Mouse (Mus musculus) v-Abl transformed pro-B cells (cell line): Measurements from ENCODE around the gene Wdfy2.
"Not testable (repeated sequence)": the region's sequence is repeated elsewhere in the genome, so short reads cannot be mapped to it uniquely, and the experiment has no call there.

Experiments
- in situ Hi-C, 2 experiments: fragments of 400-800 bp; cut with MboI; formaldehyde crosslinking; loops; one replicate each; pipeline ENCODE4 v1.15.1; 2025; ENCODE audit not compliant: unreplicated experiment in 2 of 2

The Wdfy2 gene

DNA sequence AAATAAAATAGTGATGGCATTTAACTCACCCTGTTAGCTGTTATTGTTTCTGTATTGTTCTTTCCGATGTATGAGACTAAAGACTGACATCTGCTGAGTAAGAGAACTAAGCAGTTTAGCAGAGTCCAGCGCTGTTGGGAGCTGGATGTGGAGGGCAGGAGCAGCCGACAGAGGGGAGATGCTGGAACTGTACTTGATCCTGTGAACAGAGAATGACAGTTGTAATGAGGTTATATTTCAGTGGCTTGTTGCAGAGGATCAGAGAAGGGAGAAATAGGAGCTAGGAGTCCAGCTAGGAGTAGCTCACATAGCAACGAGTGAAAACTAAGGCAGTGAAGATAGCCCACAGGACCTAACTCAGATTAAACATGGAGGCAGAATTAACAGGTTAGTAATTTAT, 36.3 kb downstream of the Wdfy2 start:
- in situ Hi-C loops = no loop called here

DNA sequence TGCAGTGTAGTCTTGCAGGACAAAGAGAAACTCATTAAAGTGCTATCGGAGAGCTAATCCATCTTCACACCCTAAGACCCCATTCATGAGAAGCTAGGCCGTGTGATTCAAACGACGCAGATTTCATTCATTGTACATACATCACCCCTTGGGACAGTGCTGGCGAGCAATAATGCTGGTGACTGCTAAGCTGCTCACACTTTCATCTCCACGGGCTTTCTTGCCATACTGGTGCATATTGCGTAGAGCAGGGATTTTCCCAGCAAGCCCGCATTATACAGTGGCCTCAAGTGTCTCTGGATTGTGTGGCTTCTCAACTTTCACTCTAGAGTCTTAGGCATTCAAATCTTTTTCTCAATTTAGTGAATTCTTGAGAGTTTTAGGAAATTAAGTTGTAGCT, 36.9 kb downstream of the Wdfy2 start:
- in situ Hi-C loops = no loop called here

DNA sequence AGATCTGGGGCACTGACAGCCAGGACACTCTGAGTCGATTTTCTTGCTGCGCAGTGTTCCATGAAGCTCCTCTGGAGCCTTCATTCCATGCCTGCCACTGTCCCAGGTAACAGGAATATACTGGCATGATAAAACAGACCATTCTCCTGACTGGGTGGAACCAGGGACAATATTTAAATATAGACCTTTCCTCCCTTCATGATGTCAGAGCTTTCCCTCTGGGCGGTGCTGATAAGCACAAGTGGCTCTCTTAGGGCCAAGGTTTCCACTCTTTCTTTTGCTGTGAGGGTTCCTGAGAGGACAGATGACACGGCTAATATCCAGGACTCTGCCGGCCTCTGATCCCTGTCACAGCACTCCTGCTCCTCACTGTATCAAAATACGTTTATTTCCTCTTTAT, 40.6 kb downstream of the Wdfy2 start:
- in situ Hi-C loops = no loop called here

DNA sequence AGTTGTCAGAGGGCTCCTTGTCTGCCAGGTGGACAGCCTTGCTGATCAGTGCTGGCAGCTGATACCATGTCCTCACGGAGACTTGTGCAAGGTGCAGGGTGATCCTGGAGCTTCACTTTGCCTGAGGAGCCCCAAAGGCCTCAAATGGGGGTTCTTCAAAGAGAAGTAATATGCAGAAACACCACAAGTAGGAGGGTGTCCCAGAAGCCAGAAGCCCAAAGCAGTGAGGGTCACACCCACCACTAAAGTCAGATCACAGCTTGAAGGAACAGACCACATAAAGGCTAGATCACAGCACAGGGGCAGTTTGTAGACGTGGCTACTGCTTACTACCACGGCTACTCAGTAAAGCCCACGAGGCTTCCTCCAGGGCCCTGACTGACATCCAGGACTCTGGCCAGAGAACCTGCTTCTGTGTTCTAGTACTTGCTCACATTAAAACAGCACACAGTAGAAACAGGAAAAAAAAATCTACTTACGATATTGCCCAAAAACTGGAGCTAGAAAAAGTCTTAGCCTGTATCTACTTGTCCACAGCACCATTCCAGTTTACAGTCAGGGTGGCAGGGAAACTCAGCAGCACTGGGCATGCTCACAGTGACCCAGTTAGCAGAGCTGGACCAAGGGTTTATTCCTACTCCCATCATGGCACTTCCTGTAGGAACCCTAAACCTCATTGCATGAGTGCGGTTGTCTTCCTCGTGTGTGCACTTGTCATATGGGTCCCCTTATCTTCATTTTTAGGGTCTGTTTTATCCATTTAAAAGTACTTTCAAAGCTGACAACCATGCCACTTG, 41.4 kb downstream of the Wdfy2 start:
- in situ Hi-C loops = no loop called here

DNA sequence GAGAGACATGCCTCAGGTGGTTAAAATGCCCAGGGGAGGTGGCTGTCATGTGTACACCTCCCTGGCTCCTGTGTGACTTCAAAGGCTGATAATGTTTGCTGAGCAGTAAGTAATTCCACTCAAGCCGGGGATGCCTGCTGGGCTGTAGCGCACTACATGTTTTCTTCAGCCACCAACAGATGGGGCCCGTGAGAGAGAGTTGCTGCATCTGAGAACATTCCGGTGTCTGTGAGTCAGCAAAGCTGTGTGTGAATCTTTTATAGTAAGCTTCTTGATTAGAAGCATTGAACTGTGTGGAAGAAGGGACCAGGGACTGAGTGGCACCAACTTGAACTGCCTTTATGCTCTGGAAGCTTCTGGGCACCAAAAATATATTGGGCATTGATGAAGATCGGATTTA, 42.0 kb downstream of the Wdfy2 start:
- in situ Hi-C loops = no loop called here

DNA sequence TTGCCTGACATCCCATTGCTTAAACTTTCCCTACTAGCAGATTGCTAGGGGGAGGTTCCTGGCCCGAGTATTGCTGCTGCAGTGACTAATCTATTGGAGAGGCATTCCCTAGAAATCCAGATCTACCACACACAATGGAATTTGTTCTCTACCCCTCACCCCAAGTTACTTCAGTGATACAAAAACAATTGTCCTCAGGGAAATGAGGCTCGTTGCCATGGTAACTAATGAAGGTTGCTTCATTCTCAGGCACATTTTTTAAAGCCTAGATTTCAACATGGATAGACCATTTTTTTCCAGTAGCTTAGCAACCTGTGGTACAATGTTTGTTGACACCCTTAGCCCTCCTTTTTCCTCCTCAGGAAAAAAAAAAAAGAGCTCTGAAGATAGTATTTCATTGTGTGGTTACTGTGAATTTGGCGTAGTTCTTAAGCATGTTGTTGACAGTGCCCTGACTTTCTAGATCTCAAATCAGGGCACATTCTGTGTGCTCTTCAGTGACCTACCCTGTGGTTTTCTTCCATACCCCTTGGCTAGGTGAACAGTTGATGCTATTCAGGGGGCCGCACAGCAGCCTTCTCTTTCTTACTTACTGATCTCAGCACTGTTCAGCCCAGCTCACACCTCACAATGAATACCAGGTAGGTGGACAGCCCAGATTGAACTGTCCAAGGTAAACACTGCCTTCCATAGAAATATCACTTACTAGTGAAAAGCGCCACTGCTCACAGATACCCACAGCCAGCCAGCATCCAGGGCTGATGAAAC, 42.8 kb downstream of the Wdfy2 start:
- in situ Hi-C loops = no loop called here

DNA sequence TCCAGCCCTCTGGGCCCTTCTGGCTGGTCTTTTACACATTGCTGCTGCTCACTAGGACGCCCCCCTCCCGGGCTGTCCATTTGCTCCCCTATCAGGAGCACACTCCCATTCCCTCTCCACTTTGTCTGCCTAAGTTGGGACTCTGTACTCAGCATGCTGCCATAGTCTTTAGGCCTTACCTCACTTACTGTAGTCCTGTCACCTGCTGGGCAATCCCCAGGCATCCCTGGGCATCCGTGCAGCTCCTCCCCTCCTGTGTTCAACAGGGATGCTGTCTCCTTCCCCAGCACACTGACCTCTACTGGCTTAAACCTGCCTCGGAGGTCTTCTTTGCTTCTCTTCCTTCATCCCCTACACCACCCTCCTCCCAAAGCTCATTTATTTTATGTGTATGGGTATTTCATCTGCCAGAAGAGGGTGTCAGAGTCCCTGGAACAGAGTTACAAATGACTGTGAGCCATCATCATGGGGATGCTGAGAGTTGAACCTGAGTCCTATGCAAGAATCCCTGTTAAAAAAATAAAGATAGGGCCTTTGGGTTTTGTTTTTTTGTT, 44.7 kb downstream of the Wdfy2 start:
- in situ Hi-C loops = no loop called here

DNA sequence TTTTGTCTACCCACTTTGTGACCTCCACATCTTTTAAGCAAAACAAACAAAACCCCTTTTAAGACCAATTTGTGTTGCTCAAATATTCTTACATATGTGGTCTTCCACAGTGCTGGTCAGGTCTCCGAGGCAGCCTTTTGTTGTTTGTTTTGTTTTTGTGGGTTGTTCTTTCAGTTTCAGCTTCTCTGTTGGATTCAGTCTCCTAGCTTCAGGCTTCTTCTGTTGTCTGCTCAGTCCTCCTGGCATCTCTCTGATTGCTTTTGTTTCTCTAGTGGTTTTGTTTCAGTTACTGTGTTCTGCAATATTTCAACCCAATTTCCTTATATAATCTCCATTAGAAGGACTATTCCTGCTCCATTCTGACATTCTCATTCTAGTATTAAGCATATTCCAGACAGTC, 46.1 kb downstream of the Wdfy2 start:
- in situ Hi-C loops = no loop called here

DNA sequence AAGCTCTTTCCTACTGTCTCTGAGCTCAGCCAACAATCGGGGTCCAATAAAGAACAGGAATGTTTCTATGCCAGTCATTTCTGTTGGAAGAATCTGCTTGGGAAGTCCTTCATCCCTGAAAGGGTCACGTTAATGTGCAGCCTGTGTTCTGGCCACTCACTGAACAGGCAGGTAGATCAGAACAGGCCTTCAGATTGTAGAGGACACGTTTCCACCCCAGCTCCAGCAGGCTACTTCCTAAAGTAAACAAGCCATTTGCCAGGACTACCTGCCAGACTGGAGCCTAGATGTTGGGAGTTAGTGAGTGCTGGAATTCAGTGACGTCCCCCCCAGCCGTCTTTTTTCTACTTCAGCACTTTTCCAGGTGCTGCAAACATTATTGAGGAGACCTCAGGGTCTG, 46.7 kb downstream of the Wdfy2 start:
- in situ Hi-C loops = no loop called here

DNA sequence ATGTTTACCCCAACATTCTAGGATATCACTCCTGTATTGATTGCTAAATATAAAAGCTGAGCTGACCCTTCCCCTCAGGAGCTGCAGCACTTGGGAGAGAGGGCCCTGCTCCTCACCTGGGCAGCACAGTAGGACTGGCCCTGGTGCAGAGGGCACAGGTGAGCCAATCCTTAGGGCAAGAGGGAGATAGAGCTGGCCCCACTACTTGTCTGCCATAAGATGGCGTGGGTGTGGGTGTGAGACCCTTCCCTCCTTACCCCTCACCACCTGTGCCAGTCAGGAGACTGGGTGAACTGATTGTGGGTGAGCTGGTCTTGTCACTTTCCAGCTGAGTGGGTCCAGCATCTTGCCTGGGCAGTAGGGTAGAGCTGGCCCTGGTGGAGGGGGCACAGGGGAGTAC, 47.2 kb downstream of the Wdfy2 start:
- in situ Hi-C loops = no loop called here

DNA sequence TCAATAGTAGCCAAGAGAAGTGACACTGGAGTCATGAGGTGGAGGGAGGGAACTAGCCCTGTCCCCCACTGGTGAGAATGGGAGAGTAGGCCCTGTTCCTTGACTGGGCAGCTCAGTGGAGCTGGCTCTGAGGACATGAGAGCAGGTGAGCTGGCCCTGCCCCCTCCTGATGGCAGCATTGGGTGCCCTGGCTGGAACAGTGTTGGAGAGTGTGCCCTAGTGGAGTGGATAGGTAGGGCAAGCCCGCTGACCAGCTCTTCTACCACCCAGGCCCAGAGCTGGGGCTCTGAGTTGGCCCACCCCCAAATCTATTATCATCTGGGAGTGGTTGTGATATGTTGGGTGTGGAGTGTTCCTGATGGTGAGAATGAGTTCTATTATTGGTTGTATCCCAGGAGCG, 47.7 kb downstream of the Wdfy2 start:
- in situ Hi-C loops = no loop called here

DNA sequence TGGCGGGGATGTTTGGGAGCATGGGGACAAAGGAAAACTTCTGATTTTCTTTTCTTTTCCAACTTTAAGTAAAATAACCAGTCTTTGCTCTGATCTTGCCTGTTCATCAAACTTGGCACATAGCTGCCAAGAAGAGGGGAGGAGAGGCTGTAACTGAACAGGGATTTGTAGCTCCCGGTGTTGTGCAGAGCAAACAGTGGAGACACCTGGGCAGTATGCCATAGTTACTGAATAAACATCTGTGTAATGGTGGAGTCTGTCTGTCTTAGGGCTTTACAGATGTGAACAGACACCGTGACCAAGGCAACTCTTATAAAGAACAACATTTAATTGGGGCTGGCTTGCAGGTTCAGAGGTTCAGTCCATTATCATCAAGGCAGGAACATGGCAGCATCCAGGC, 53.9 kb downstream of the Wdfy2 start:
- in situ Hi-C loops = no loop called here

DNA sequence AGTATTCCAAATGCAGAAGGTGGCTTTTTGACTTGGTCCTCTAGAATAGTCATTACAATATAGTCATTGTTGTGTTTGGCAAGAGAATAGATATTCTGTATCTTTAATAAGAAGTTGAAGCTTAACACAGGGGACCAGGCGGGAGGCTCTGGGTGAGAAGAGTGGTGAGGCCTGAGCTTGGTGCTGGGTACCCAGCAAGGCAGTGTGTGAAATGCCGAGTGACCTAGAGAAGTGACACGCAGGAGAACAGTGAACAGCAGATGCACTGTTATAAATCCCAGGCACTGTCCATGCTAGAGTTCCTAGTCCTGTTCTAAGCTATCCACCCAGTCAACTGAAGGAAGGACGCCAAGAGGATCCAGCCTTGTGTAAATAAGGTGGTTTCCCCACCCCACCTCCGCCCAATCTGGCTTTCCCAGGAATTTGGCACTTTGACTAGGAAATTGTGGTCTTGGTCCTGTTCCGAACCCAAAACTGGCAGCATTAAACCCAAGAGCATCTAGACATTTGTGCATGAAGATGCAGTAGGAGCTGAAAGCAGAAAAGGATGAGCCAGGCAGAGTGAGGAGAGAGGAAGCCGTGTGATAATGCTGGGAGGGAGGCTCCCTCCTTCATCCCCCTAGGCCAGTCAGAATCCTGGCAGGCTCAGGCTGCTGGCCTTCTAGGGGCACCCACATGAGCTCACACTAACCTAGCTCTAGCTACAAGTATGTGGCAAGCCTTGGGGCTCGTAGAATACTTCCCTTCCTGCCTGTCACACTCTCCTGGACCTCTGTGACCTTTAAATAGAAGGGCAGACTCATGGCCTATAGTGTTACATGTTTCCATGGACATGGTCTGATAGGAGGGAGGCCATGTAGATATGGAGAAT, 55.5 kb downstream of the Wdfy2 start:
- in situ Hi-C loops = no loop called here

DNA sequence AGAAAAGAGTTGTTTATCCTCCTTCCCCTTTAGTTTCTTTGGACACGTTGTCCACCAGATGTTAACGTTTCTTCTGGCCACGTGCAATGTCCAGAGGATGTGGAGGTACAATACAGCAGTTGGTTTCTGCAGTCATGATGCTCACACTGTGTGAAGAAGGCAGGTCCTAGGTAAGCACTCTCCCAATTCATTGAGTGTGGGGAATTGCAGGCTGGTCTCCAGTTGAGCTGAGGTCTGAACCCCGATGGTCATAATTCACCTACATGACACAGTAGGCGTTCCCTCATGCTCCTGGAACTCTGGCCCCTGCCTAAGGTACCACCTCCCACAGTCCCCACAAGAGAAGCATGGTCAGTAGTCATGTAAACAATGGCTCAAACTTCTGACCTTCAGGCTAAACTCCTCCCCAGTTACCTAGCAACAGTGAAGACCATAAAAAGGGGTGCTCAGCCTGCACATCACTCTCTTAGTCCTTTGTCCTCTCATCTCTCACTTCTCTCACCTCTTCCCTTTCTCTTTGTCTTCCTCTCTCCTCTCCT, 56.2 kb downstream of the Wdfy2 start:
- in situ Hi-C loops = not testable (repeated sequence)

DNA sequence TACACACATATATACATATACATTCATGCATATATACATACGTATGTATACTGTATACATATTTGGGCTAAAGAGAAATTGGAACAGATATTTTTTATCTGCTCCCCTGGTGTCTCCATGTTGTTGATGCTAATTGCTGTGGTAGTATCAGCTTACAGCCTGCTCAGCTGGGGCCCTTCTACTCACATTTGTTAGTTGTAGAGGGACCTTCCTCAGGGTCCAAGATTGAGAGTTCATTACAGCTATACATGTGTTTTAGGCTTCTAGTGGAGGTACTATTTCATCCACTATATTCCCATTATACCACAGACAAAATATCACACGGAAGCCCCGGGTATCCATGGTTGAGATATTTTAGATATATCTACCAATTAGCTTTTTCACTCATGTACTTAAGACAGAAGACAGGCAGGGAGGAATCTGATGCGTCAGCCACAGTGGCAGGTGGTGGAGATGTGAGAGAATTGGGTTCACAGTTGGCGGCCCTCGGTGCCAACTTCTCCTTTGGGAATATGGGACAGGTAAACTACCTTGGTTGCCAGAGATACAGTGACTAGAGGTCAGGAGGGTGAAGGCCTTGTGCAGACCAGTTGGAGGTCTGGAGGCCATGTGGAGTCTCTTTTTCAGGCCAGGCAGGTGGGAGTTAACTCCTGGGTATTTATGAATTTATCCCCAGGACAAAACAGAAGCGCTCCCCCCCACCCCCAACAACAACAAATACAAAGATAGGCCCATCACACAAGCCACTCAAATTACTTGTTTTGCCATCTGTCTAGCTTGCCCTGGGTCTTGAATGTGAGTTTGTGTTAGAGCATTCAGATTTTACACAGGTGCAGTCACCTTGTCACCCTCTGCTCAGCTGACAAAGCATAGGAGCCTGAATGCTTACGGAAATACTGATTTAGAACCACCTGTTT, 57.7 kb downstream of the Wdfy2 start:
- in situ Hi-C loops = no loop called here

DNA sequence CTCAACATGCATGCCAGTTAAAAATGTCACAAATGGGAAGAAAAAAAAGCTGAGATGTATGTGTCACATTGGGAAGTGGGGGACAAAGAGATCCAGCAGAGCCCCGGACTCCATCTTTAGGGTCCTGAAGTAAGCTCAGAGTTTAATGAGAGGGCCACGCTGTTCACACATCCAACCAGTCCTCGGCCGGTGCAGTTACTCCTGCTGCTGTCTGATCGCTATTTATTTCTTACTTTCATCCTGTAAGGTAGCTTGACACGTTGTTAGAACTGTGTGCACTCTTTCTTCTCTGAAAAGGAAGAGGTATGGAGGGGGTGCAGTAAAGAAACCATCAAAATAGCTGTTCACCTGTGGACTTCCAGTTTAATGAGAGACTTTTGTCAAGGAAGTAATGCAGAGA, 60.6 kb downstream of the Wdfy2 start:
- in situ Hi-C loops = no loop called here

DNA sequence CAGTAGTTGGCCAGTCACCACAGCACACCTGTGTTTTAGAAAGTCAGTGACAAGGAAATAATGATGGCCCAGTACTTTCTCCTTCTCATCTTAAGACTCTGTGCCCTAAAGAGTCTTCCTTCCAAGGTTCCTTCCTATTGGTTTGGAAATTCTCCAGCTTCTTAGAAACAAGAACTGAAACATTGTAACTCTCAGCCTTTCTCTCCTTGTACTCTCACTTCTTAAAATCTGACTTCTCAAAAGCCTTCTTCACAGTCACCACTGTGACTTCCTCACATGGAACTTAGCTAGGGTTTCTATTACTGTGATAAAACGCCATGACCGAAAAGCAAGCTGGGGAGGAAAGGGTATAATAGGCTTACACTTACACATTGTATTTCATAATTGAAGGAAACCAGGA, 70.4 kb downstream of the Wdfy2 start:
- in situ Hi-C loops = no loop called here

DNA sequence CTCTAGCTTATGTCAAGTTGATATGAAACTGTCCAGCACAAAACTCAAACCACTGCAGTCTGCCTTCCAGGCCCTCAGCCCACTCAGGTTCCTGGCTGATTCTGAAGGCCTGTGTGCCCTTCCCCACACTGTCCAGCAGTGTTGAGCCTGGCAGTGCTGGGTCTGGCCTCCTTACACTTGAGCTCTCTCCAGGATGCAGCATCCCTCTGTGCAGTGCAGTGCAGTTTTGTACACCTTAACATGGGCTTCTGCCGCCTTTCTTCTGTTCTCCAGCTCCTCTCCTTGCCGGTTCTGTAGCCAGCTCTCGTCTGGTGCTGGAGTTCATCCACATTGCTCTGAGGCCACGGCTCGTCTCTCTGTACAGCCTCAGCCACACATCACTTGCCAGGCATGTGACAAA, 71.1 kb downstream of the Wdfy2 start:
- in situ Hi-C loops = no loop called here

DNA sequence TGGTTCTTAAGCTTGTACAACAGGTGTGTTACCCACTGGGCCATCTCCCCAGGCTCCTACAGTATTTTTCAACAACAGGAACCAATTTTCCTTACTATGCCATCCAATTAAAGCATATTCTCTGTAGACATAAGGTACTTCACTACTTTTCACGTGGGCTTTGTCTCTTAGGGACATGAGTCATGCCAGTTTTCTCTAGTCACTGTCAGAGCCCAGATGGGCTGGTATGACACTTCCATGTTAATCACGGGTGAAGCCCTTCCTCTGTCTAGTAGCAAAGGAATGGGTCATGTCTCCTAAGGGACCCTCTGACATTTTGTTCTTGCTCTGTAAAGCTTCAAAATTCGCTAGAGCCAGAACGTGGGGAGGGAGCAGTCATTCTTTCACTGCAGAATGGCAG, 73.4 kb downstream of the Wdfy2 start:
- in situ Hi-C loops = no loop called here
